Mouse (Mus musculus) midbrain, embryonic 16.5 days (tissue): ENCODE measurements around the gene Npas2. TPM values are rescaled to one million over a fixed set of nuclear protein-coding genes. Genes with fewer than 3 reads are reported as not detected.

Source experiments
- ATAC-seq: fragments of 200-750 bp; cut with Nextera tagmentation; 2 replicates; pipeline ENCODE4 v1.8.0; 2017; ENCODE audit warnings: moderate TSS enrichment
- H3K27ac ChIP-seq: fragments of 300-500 bp; sonication (generic); 2 replicates; pipeline ENCODE4 v1.5.1; 2014; ENCODE audit warnings: mild to moderate bottlenecking, low read length, mixed read lengths
- H3K27me3 ChIP-seq: fragments of 300-500 bp; sonication (generic); 2 replicates; pipeline ENCODE4 v1.6.1; 2014; ENCODE audit warnings: low read depth, low read length, mixed read lengths; ENCODE audit not compliant: control insufficient read depth, insufficient read depth
- H3K36me3 ChIP-seq: fragments of 300-500 bp; sonication (generic); 2 replicates; pipeline ENCODE4 v1.6.1; 2014; ENCODE audit warnings: mild to moderate bottlenecking, low read length, moderate library complexity, mixed read lengths; ENCODE audit not compliant: control insufficient read depth, insufficient read depth
- H3K4me1 ChIP-seq: fragments of 300-500 bp; sonication (generic); 2 replicates; pipeline ENCODE4 v1.6.1; 2014; ENCODE audit warnings: mild to moderate bottlenecking, low read length, mixed read lengths; ENCODE audit not compliant: control insufficient read depth, insufficient read depth
- H3K4me2 ChIP-seq: fragments of 300-500 bp; sonication (generic); 2 replicates; pipeline ENCODE4 v1.6.1; 2014; ENCODE audit warnings: mild to moderate bottlenecking, low read length, mixed read lengths
- H3K4me3 ChIP-seq: fragments of 300-500 bp; sonication (generic); 2 replicates; pipeline ENCODE4 v1.5.1; 2014; ENCODE audit warnings: low read depth, mild to moderate bottlenecking, low read length, moderate library complexity, mixed read lengths
- H3K9ac ChIP-seq: fragments of 300-500 bp; sonication (generic); 2 replicates; pipeline ENCODE4 v1.6.1; 2014; ENCODE audit warnings: low read depth, low read length, mixed read lengths
- H3K9me3 ChIP-seq: fragments of 300-500 bp; sonication (generic); replicated peaks from 2 replicates; pipeline ENCODE4 v1.6.1; 2014; ENCODE audit warnings: mild to moderate bottlenecking, low read length, mixed read lengths; ENCODE audit not compliant: control insufficient read depth, poor library complexity, severe bottlenecking
- WGBS: fragments of 180-500 bp; shearing (Covaris S2); extraction: QIAGEN DNeasy Blood & Tissue Kit; methylation state at CpG from one replicate; pipeline ENCODE4 v1.1.7; 2014; 5-methylcytosine and 5-hydroxymethylcytosine counted together
- microRNA-seq: library from miRNA; unstranded; fragments of <30 nt; microRNA quantifications from one replicate; pipeline ENCODE4, GENCODE M21; 2017
- polyA plus RNA-seq: library from polyadenylated mRNA; unstranded; fragments of >200 nt; fragmentation: Nextera tagmentation; extraction: Ambion mirVana; gene quantifications from 2 replicates; pipeline ENCODE4 v1.2.1, GENCODE M21; 2015

The Npas2 gene
- polyA plus RNA-seq, 1 experiment from 2014 or later = 0.54 TPM

DNA sequence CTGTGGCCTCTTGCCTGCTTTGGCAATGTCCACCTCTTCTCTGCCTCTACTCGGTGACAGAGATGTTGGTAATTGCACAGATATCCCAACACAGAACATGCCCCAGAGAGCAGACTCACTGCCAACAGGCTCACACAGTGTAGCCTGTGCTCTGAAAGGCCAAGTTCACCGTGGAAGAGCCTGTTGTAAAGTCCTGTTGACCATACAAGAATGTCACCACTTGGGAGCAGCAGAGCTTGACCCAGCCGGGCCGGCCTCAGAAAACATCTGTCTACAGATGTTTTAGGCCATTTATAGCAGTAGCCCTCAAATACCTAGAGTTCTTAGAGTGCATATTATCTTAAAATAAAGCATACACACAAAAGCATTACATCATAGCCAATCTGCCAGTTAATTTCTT is 213.6 kb downstream of the Npas2 start:
- Histone ChIP-seq H3K9me3 (no peaks in the 10 kb centered on the region), H3K4me1 (no peaks in the 10 kb centered on the region; the same call in 1 of the 2 replicates), H3K4me3 (no peak overlapping the region), H3K36me3 (peaks cover 4% of the 10 kb centered on the region), H3K27me3 (no peaks in the 10 kb centered on the region), H3K27ac (no peak overlapping the region), H3K4me2 (no peak overlapping the region), H3K9ac (no peak overlapping the region)
- 83% methylated on average over 4 of the region's 4 CpGs for WGBS
- ATAC-seq = no peak

- ATAC-seq = no peak
Measured at GRCm38 (mm10) chr1:39408123-39408522, 214.6 kb downstream of the Npas2 start.

DNA sequence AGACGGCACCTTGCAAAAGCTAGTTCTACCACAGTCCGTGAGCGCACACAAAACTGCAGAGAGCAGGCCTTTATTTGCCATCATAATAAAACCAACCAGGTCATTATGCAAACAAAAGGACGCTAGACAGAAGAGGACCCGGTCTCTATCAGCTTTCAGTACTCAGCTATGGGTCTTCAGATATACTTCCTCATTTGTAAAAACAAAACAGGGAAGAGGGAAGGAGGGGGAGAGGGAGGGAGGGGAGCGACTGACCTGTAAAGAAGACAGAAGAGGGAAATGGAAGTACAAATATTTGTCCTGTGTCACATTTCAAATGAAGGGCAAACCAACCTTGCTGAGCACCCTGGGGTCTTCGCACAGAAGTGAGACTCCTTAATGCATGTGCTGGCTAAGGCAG is 215.1 kb downstream of the Npas2 start:
- ATAC-seq = no peak
- H3K27me3 ChIP-seq = no peaks in the 10 kb centered on the region
- H3K36me3 ChIP-seq = no peaks in the 10 kb centered on the region
- 63% methylated on average over 7 of the region's 7 CpGs for WGBS
- no peak overlapping the region for H3K4me2 ChIP-seq
- no peaks in the 10 kb centered on the region for H3K9me3 ChIP-seq
- H3K9ac ChIP-seq = no peak overlapping the region
- no peak overlapping the region for H3K4me3 ChIP-seq
- no peak overlapping the region for H3K27ac ChIP-seq
- H3K4me1 ChIP-seq = no peaks in the 10 kb centered on the region; the same call in 1 of the 2 replicates

More at GRCm38 (mm10) chr1:39408123-39408522, 214.6 kb downstream of the Npas2 start:
- H3K4me1 ChIP-seq = no peaks in the 10 kb centered on the region; the same call in 1 of the 2 replicates
- no peak overlapping the region for H3K27ac ChIP-seq
- H3K9me3 ChIP-seq = no peaks in the 10 kb centered on the region
- no peaks in the 10 kb centered on the region for H3K36me3 ChIP-seq
- H3K9ac ChIP-seq = no peak overlapping the region
- 92% methylated on average over 6 of the region's 6 CpGs for WGBS
- no peak overlapping the region for H3K4me3 ChIP-seq
- no peak overlapping the region for H3K4me2 ChIP-seq
- H3K27me3 ChIP-seq = no peaks in the 10 kb centered on the region

DNA sequence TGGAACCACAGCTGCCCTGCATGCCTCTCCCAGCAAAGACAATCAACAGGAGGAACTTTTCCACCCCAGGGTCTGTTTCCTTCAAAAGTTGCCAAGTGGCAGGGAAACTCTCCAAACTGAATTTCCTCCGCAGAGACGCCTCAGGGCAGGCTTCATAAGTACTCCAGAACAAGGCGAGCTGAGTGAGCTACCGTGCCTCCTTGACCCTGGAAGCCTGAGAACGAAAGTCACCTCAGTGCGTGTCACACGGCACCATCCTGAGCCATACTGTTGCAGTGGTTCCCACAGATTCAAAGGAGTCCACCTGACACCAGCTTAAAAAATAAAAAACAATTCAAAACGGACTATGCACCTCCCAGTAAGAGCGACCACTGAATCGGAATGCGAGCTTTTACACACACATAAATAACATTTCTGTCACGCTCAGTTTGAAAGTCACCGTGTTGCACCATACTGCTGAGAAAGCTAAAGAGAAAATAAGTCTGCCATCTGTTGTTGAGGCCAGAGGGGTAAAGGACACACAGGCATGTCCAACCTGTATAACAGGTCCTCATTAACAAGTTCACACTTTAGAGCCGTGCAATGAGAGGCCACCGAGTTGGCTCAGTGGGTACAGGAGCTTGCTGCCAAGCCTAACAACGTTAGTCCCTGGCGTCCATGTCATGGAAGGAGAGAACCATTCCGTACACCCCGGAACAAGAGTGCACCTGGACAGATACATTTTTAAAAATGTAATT is 216.7 kb downstream of the Npas2 start:
- H3K9me3 ChIP-seq = no peaks in the 10 kb centered on the region
- ATAC-seq = no peak
- 83% methylated on average over 19 of the region's 19 CpGs for WGBS

More for the DNA sequence above, 216.7 kb downstream of the Npas2 start:
- H3K27me3 ChIP-seq = no peaks in the 10 kb centered on the region
- H3K4me3 ChIP-seq = no peak overlapping the region
- H3K4me2 ChIP-seq = no peak overlapping the region
- no peaks in the 10 kb centered on the region; the same call in 1 of the 2 replicates for H3K4me1 ChIP-seq
- H3K36me3 ChIP-seq = no peaks in the 10 kb centered on the region
- no peak overlapping the region for H3K9ac ChIP-seq
- no peak overlapping the region for H3K27ac ChIP-seq

Small RNA genes within 50 kb of the gene (microRNA-seq; reads per million reads assigned to microRNA genes)
- not detected for gene Mir6349

Other genes starting within 250 kb of the Npas2 start
- gene Pdcl3, start 208.1 kb upstream of the Npas2 start, polyA plus RNA-seq = 158 and 163 TPM in 2 replicates
- 261 and 295 TPM in 2 replicates for gene Rpl31, start 174.1 kb downstream of the Npas2 start, polyA plus RNA-seq